ENCODE assay signal across 1 mouse cellular context in genomic region chr10:79896814-79897213, GRCm38 (mm10).
A peak's percentile ranks its signal among the peaks of the same experiment; 100 is the strongest.
TF ChIP-seq lines count a peak whose summit lies in the region.

No protein-coding gene starts in this region.

TF ChIP-seq in myocyte, 11 proteins besides CTCF, POLR2A, EP300 and RAD21:
- TF ChIP-seq TCF3 (IDR thresholded peaks at IDR 0.05; ENCODE audit: insufficient read length, low read depth) (peak; percentile 16), POLR2AphosphoS2 (IDR thresholded peaks at IDR 0.05; ENCODE audit: insufficient read length, low read depth) (no peak), TCF12 (IDR thresholded peaks at IDR 0.05; ENCODE audit: insufficient read depth, poor library complexity, severe bottlenecking) (no peak), CEBPB (IDR thresholded peaks at IDR 0.05; ENCODE audit: insufficient read depth, poor library complexity, severe bottlenecking) (no peak), SRF (IDR thresholded peaks at IDR 0.05; ENCODE audit: control insufficient read depth, insufficient read length, low read depth) (no peak), MYOG (IDR thresholded peaks at IDR 0.05; ENCODE audit: control insufficient read depth in 1 of 3, insufficient read depth in 1 of 3, insufficient read length in 2 of 3, low read depth in 2 of 3) (peak in 2 of 3 experiments; percentile 72 to 76), MAX (IDR thresholded peaks at IDR 0.05; ENCODE audit: low read depth) (no peak), USF1 (IDR thresholded peaks at IDR 0.05; ENCODE audit: low read depth) (no peak), REST (IDR thresholded peaks at IDR 0.05; ENCODE audit: insufficient read depth, insufficient read length) (no peak), E2F4 (IDR thresholded peaks at IDR 0.05; ENCODE audit: insufficient read depth) (no peak), MYOD1 (IDR thresholded peaks at IDR 0.05; ENCODE audit: control insufficient read depth in 1 of 3, insufficient read length in 2 of 3, low read depth in 2 of 3) (peak in 2 of 3 experiments; percentile 39 to 62)
